Mouse (Mus musculus): ENCODE data around the gene Sorcs3. TPM values are rescaled to one million over a fixed set of nuclear protein-coding genes. Genes with fewer than 3 reads are reported as not detected.

Sorcs3 gene
- total RNA-seq, 2 experiments from 2014 or later, result 0.05 to 0.07 TPM

- no peak for DNase-seq (ENCODE audit: low spot score in 2 of 2)
These were observed 77.4 kb downstream of the Sorcs3 start for GRCm38 (mm10) chr19:48283217-48283616.

GRCm38 (mm10) chr19:48285602-48286225 is 79.9 kb downstream of the Sorcs3 start:
- DNase-seq (ENCODE audit: low spot score in 2 of 2), result no peak

GRCm38 (mm10) chr19:48294251-48294650 is 88.4 kb downstream of the Sorcs3 start:
- DNase-seq (ENCODE audit: low spot score in 2 of 2), result no peak

GRCm38 (mm10) chr19:48298384-48298783 is 92.6 kb downstream of the Sorcs3 start:
- DNase-seq (ENCODE audit: low spot score in 2 of 2), result no peak

- DNase-seq (ENCODE audit: low spot score in 2 of 2), result no peak
These were observed 94.8 kb downstream of the Sorcs3 start for GRCm38 (mm10) chr19:48300440-48301231.

GRCm38 (mm10) chr19:48301300-48301699 is 95.5 kb downstream of the Sorcs3 start:
- DNase-seq (ENCODE audit: low spot score in 2 of 2), result no peak

- no peak for DNase-seq (ENCODE audit: low spot score in 2 of 2)
These were observed 102.5 kb downstream of the Sorcs3 start for GRCm38 (mm10) chr19:48308341-48308740.

- no peak for DNase-seq (ENCODE audit: low spot score in 2 of 2)
These were observed 103.9 kb downstream of the Sorcs3 start for GRCm38 (mm10) chr19:48309531-48310337.

- DNase-seq (ENCODE audit: low spot score in 2 of 2), result no peak
These were observed 104.5 kb downstream of the Sorcs3 start for GRCm38 (mm10) chr19:48310338-48310710.

GRCm38 (mm10) chr19:48313776-48314175 is 108.0 kb downstream of the Sorcs3 start:
- DNase-seq (ENCODE audit: low spot score in 2 of 2), result no peak

GRCm38 (mm10) chr19:48327115-48327514 is 121.3 kb downstream of the Sorcs3 start:
- no peak for DNase-seq (ENCODE audit: low spot score in 2 of 2)

GRCm38 (mm10) chr19:48328171-48328570 is 122.3 kb downstream of the Sorcs3 start:
- no peak for DNase-seq (ENCODE audit: low spot score in 2 of 2)

- no peak for DNase-seq (ENCODE audit: low spot score in 2 of 2)
These were observed 125.8 kb downstream of the Sorcs3 start for GRCm38 (mm10) chr19:48331640-48332039.

GRCm38 (mm10) chr19:48333085-48333484 is 127.3 kb downstream of the Sorcs3 start:
- no peak for DNase-seq (ENCODE audit: low spot score in 2 of 2)

- no peak for DNase-seq (ENCODE audit: low spot score in 2 of 2)
These were observed 131.6 kb downstream of the Sorcs3 start for GRCm38 (mm10) chr19:48337461-48337860.

GRCm38 (mm10) chr19:48338098-48338497 is 132.3 kb downstream of the Sorcs3 start:
- DNase-seq (ENCODE audit: low spot score in 2 of 2), result no peak

GRCm38 (mm10) chr19:48342770-48343169 is 136.9 kb downstream of the Sorcs3 start:
- DNase-seq (ENCODE audit: low spot score in 2 of 2), result no peak

GRCm38 (mm10) chr19:48343442-48343841 is 137.6 kb downstream of the Sorcs3 start:
- DNase-seq (ENCODE audit: low spot score in 2 of 2), result no peak

- DNase-seq (ENCODE audit: low spot score in 2 of 2), result no peak
These were observed 141.3 kb downstream of the Sorcs3 start for GRCm38 (mm10) chr19:48347116-48347515.

GRCm38 (mm10) chr19:48356806-48357205 is 151.0 kb downstream of the Sorcs3 start:
- DNase-seq (ENCODE audit: low spot score in 2 of 2), result no peak

GRCm38 (mm10) chr19:48362167-48362566 is 156.3 kb downstream of the Sorcs3 start:
- DNase-seq (ENCODE audit: low spot score in 2 of 2), result no peak

- DNase-seq (ENCODE audit: low spot score in 2 of 2), result no peak
These were observed 162.2 kb downstream of the Sorcs3 start for GRCm38 (mm10) chr19:48368056-48368455.

Measured in gastrocnemius, postnatal 4 days (tissue).